Mouse (Mus musculus) thymus, postnatal 10 days (tissue): ENCODE data around the gene Stn1.

Experiments
- DNase-seq, 2 experiments: peaks; one replicate each; pipeline ENCODE4 v3.0.0; 2021; ENCODE audit warnings: low spot score in 2 of 2

Stn1 gene

DNA sequence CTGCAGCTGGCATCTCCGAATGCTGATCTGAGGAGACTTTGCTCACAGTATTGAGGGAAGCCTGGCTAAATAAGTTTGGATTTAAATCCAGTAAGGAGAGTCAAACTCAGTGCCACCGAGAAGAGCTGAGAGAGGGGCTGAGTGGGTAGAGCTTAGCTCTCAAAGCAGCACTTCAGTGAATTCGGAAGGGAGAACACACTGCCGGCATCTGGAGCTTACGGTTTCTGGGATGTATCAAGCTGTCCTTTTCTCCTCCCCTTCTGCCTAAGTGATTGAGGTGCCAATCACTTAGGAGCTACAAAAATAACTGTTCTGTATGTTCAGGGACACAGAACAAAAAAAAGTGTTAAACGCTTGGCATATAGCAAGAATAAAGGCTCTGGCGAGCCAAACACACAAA is 5.1 kb upstream of the Stn1 start:
- DNase-seq, result no peak

DNA sequence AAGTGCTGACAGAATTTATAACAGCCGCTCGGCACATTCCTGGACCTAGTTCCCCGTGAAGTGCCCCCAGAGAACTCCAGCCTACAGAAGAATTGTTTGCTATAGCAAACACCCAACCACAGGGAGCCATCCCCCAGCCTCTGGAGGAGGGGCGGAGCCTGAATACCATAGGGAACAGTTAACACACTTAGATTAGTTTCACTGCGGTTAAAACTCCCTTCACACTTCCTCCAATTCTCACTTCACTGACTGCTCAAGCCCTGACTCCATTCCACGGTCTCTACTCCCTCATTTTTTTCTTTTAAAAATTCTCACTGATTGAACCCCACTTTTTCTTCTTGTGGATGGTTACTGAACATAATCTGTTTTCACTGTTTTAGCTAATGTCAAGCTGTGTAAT is 1.5 kb upstream of the Stn1 start:
- DNase-seq, result peak; percentile 36 to 44

DNA sequence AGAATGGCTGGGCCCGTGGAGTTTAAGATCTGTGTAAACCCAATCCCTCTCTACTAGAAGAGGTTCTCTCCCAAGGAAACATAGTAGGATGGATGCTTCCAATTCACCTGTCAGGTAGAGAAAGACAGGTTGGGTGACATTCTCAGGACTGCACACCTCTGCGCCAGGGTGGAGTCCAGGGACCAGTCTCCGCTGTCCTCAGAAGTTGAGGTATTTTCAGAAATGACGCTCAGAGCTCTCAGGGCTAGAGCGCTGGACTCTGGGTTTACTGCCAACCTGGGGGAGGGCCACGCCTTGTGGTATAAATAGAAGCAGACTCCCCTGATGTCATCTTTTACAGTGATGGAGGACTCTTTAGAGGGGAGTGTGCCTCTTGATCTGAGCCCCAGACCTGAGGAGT is 572 bp upstream of the Stn1 start:
- no peak for DNase-seq

DNA sequence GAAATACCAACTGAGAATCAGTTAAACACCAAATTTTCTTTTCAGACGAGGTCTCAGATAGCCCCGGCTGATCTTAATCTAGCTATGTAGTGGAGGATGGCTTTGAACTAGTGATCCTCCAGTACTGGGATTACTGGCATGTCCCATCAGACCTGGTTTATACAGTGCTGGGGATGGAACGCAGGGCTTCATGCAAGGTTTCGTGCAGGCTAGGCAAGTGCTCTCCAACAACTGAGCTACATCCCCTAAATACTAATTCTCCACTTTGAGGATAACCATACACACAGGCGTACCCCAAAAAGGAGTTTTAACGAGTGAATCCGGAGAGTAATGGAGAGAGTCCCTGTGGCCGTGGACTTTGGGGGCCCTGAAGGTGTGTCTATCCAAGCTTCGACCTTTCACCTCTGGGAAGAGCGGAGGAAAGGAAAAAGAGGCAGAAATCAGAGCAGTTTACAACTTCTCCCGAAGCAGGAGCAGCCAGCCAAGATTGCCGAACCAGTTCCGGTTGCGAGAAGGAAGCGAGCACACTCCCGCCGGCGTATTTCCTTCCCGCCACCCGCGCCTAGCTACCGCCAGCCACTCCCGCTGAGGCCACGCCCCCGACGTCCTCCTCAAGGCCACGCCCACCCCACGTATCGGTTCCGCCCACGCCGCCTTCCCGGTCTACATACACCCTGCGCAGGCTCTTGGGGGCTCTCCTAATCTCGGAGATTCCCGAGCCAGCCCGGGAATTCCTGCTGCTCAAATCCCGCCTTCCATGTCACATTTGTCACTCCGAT is 597 bp downstream of the Stn1 start:
- peak; percentile 97 to 99 for DNase-seq

DNA sequence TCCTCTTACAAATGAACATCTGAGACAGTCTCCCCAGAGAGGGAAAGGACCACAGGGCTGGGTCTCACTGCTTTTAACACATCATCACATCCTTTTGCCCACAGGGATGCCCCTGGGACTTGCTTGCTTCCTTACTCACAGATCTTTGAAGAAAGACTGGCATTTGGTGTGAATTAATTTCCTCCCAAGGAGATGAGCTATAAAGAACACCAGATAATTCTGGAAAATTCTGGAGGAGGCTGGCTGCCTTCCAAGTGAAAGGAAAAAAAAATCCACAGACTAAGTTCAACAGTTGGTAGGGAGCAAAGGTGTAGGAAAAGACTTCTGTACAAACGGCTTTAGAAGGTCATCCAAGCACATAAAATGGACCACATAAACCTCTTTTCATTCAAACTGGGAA is 3.2 kb downstream of the Stn1 start:
- DNase-seq, result no peak

DNA sequence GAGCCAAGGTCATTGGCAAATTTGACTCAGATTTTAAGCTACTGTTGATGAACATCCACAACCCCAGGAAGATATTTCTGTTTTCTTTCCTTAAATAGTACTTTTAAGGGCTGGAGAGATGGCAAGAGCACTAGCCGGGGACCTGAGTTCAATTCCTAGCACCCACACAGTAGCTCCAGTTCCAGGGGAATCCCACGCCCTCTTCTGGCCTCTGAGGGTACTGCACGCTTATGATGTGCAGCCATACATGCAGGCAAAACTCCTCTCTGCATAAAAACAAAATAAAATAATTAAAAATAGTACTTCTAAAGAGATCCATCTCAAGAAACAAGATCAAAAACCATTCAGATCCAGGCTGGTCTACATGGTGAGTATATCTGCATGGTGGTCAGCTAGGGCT is 4.9 kb downstream of the Stn1 start:
- no peak for DNase-seq

DNA sequence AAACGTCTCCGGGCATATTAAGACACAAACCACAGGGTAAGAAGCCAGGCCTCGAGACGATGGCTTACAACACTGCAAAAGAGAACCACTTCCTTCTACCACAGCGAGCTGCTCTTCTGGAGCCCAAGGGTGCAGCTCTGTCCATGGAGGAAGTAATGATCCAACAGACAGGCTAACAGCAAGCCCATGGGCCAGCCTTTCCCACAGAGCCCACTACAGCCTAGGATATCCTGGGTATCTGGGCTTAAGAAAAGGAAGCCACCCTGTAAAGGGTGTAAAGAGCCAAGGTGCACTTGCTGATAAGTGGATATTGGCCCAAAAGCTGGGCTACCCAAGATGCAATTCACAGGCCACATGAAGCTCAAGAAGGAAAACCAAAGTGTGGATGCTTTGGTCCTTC is 6.0 kb downstream of the Stn1 start:
- DNase-seq, result no peak

DNA sequence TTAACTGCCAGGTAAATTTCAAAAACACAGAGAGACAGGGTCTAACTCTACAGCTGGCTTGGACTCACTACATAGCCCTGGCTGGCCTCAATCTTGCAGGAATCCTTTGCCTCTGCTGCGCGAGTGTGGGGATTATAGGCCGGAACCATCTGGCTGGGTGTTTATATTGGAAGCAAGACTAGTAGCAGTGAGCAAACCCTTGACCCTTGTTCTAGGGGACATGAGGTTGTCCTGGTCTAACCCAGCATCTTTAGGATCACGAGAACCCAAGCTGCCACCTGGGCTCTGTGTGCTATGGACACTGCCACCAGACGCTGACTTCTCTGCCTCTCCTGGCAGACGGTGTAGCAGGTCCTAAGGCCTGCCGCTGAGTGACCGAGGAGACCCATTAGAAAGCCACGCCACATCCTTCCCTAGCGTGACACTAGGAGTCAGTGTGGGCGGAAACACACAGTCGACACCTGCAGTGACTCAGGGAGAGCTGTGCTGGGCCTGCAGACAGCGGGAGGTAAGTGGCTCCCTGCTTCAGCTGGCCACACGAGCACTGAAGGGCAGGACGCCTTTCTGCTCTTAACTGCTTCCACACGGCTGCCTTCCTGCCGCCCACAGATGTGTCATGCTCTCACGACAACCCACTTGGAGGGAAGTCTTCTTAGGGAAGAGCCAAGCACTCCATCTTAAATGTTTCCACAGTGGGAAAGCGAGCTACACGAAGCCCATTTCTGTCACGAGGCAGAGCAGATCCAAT is 10.9 kb downstream of the Stn1 start:
- peak; percentile 28 to 39 for DNase-seq

DNA sequence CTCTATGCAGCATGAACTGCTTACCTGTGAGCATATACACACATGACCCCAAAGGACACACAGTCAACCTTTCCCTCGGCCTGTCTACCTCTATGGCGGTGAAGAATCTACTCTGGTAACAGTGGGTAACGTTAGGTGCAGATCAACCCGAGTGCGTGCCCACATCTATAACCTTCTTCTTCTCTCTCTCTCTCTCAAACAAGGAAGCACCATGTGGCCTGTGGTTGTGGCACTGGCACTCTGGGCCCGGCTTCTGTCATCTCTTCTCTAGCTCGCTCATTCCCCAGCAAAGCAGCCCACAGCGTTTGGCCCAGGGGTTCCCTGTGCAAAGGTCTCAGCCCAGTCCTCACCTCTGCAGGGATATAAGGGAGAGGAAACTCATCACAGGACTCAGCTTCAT is 12.4 kb downstream of the Stn1 start:
- DNase-seq, result no peak

DNA sequence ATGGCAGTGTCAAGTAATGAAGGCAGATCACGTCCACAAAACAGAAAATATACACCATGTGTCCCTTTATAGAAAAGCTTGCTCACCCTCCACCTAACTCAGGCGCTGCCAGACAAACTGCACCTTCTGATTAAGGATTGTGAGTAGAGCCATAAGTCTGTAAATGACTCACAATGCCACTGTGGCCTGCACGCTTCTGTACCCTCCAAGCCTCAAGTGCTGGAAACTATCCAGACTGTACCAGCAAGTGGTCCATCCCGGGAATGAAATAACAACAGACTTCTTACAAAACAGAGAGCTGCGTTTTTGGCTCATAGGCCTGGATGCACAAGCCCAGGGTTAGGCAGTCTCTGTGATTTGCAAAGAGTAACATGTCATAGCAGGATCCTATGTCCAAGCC is 15.9 kb downstream of the Stn1 start:
- no peak for DNase-seq

DNA sequence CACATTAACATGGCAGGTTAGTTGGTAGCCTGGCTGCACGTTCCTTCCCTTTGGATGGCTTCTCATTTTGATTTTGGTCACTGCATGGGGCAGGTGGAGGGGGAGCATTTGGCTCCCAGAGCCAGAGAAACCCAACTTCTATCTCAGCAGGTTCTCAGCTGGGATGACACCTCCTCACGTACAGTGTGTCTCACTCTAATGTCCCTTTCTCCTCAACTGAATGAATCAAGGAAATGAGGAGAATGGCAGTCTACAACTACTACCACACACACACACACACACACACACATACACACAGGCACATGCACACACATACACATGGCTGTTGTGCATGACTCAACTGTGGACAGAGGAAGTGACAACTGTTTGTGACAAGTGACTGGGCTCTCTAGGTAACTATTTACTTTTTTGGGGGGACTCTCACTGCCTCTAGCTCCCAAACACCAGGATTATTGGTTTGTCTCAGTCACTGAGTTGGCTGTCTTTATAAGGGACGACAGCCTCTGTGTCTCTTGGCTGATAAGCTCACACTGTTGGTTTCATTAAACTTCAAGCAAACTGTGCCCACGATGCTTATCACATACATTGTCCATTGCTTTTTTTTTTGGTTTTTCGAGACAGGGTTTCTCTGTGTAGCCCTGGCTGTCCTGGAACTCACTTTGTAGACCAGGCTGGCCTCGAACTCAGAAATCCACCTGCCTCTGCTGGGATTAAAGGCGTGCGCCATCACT is 18.0 kb downstream of the Stn1 start:
- DNase-seq, result no peak

DNA sequence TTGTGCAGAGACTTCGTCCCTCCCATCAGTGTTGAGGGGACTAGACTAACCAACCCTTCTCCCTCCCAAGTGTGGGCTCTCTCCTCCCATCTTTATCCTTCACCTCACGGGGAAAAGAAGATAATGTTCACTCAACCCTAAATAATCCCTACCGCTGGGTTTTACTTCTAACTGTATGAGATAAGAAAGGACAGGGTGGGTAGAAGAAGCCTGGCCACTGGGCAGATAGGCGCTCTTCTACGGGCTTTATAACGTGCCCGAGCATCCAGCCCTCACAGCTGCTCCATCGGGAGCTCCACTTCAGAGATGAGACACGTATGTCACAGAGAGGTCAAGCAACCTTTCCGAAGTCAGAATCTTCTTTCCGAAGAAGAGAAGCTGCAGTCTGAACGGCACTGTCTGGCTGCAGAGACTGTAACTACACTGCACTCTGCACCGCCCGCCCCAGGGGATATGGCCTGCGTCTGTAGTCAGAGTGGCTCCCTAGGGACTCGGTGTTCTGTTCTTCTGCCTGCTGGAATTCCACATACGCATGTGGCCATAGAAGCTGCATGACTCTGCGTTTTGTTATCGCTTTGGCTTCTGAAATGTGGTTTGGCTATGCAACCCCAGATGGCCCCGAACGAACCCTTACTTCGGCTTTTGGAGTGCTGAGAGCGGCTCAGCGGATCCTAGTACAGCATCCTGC is 18.7 kb downstream of the Stn1 start:
- no peak for DNase-seq

DNA sequence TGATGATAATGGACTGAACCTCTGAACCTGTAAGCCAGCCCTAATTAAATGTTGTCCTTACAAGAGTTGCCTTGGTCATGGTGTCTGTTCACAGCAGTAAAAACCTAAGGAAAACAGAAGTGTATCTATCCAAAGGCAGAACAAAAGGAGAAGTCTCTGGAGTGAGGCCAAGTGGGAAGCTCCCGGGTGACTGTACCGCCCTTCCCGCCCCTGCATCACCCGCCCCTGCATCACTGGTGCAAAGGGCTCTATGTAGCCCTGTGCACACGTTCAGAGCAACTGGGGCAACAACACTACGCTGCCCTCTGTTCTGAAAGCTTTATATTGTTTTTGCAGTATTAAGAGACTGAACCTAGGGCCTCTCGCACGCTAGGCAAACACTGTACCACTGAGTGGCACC is 19.7 kb downstream of the Stn1 start:
- no peak for DNase-seq

DNA sequence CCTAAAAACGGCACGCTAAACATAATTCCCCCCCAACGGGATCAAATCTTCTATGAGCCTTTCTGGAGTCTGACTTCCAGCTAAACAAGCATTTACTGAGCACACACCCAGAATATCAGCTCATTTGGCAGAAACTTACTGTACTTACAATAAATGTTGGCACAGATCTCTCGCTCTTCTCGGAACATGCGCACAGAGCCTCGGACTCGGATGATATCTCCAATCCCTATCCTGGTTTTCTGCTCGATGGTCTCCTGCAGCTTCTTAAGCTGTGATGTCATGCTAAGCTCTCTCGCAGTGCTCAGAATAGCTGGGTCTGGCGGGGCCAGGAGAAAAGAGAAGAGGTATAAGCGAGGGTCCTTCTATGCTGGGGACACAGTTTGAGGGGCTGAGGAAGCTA is 20.4 kb downstream of the Stn1 start:
- no peak for DNase-seq

DNA sequence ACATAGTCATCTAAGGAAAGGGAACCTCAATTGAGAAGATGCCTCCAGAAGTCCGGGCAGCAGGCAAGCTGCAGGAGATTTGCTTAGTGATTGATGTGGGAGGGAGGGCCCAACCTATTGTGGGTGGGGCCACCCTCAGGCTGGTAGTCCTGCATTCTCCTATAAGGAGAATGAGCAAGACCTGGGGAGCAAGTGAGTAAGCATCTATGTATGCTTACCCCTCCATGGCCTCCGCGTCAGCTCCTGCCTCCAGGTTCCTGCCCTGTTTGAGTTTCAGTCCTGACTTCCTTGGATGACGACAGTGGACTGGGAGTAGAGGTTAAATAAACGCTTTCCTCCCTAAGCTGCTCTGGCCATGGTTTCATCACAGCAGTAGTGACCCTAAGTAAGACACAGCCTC is 22.2 kb downstream of the Stn1 start:
- no peak for DNase-seq

DNA sequence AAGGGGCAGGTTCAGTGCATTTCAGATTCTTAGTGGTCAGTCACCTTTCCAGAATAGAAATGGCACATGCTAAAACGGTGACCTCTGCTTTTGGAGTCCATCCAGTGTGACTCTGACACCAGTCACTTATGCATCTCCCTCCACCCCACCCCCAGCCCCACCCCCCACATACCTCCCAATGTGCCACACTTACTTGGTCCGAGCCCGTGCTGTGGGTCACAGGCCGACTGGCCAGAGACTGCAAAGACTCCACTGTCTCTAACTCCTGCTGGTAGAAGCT is 23.7 kb downstream of the Stn1 start:
- no peak for DNase-seq

DNA sequence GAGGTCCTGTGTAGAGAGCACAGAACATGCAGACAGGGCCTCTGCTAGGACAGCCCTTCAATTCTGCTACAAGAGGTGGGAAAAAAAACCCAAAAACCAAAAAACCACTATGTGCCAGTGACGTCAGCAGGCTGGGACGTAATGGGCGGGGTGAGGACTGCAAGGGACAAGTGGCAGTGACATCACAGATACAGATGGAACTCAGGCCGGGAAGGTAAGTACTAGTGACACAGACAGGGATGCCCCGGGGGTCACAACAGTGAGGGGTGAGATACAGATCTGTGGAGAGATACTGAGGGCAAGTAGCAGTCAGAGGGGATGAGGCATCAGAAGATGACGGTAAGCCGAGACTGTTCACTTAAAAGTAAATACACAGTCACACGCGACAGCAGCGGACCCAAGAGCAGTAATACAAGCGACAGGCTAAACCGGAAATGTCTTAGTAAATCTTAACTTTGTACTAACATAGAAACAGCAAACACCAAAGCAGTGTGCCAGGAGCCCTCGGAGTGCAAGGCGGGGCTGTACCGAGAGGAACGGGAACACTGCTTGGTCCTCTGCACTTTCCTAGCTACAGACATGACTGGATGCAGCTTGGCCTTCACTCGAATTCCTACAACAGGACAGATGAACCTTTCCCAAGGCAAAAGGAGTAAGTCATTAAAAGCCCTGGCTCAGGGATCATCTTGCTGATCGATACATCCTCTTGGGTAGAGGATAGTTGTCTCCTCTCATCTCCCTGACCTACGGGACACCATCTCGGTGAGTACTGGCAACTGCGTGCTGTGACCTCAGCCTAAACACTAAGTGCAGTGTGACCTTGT is 24.3 kb downstream of the Stn1 start:
- no peak for DNase-seq

DNA sequence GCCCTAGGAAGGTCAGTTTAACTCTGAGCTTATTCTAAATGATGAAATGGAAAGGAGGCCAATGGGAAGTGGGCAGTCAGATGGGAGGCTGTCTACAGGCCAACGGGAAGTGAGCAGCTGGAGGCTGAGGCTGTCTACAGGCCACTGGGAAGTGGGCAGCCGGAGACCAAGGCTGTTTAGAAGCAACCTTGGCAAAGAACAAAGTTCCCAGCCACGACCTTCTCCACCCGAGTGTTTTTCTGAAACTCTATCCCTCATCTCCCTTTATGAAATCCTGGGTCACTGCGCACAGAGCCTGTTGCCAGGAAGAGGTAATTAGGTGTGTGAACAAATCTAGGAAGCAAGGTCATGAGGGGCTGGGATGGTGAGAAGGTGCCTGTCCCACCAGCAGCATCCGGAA is 25.3 kb downstream of the Stn1 start:
- no peak for DNase-seq

DNA sequence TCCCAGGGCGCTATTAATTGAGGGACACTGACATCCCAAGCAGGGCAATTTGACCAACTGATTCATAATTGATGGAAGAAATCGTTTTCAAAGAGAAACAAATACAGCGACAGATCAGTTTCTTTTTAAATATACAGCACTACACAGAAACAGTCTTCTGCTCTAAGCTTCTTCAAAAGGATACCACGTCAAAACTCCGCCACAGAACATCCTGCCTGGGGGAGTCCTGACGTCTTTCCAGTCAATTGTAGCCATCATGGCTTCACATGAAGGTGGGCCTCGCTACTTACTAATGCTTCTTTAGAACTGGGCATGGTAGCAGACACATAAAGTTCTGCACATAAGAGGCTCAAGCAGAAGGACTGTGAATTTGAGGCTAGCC is 26.0 kb downstream of the Stn1 start:
- peak in 1 of 2 experiments; percentile 46 for DNase-seq

DNA sequence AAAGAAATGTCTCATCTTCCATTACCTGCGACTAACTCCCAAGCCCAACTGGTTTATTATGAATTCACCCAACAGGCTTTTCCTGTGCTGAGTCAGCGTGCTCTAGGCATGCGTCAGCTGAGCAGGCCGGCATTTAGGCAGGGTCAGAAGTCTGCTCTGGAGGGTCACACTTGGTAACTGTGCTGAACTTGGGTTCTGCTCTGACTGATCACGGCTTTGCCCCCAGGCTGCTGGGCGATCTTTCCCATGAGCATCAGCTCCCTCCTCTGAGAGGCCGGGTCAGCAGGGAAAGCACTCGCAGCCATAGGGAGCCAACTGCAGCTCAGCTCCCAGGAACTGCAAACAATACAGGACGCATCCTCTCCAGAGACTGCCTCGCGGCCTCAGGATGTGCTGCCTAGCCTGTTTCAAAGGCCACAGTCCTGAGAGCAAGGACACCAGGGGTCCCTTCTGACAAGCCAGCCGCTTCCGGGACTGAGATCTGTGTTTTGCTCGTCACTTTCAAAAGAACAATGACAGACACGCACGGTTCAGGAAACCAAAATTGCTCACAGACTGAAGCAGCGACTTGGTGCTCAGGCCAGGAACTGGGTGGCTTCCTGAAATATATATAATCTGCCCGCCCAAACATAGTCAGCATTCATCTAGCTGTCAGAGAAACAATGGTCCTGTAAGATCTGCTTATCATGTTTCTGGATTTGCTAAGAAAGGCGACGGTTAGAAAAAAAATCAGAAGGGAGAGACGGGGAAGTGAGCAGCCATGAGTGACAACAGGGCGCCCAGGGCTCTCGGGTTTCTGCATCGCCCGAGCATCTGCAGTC is 26.6 kb downstream of the Stn1 start:
- DNase-seq, result peak; percentile 57 to 60

DNA sequence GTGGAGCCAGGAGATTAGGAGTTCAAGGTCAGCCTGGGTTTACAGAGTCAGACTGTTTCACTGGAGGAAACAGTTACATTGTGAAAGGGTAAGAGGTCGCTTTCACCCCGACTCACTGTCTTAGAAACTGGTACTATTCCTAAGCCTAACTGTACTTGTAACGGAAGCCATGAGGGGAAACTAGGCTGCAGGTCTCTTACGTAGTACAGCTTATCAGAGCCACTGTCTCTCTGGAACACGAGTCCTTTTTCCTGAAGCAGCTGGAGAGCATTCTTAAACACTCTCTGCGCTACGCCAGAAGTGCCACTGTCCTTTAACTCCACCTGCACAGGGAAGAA is 27.2 kb downstream of the Stn1 start:
- DNase-seq, result no peak
